Mouse (Mus musculus) lung, embryonic 15.5 days (tissue): Measurements from ENCODE around the gene Srgap2. TPM values are rescaled to one million over a fixed set of nuclear protein-coding genes. Genes with fewer than 3 reads are reported as not detected.
A peak's percentile ranks its signal among the peaks of the same experiment; 100 is the strongest.
"Not testable (repeated sequence)": the region's sequence is repeated elsewhere in the genome, so short reads cannot be mapped to it uniquely, and the experiment has no call there.

Experiments
- ATAC-seq: fragments of 200-750 bp; cut with Nextera tagmentation; 2 replicates; pipeline ENCODE4 v1.8.0; 2017; ENCODE audit warnings: moderate number of reproducible peaks, borderline replicate concordance; ENCODE audit not compliant: low FRiP score, low TSS enrichment; ENCODE audit errors: extremely low read depth
- H3K27ac ChIP-seq: fragments of 300-500 bp; sonication (generic); 2 replicates; pipeline ENCODE4 v1.5.1; 2015; ENCODE audit warnings: moderate library complexity, mild to moderate bottlenecking, inconsistent platforms
- H3K27me3 ChIP-seq: fragments of 300-500 bp; sonication (generic); 2 replicates; pipeline ENCODE4 v1.6.1; 2015; ENCODE audit warnings: inconsistent platforms
- H3K36me3 ChIP-seq: fragments of 300-500 bp; sonication (generic); 2 replicates; pipeline ENCODE4 v1.6.1; 2015; ENCODE audit warnings: inconsistent platforms
- H3K4me1 ChIP-seq: fragments of 300-500 bp; sonication (generic); 2 replicates; pipeline ENCODE4 v1.6.1; 2015; ENCODE audit warnings: inconsistent platforms
- H3K4me2 ChIP-seq: fragments of 300-500 bp; sonication (generic); 2 replicates; pipeline ENCODE4 v1.6.1; 2015; ENCODE audit warnings: inconsistent platforms, mild to moderate bottlenecking, moderate library complexity
- H3K4me3 ChIP-seq: fragments of 300-500 bp; sonication (generic); 2 replicates; pipeline ENCODE4 v1.5.1; 2015; ENCODE audit warnings: mild to moderate bottlenecking, inconsistent platforms
- H3K9ac ChIP-seq: fragments of 300-500 bp; sonication (generic); 2 replicates; pipeline ENCODE4 v1.6.1; 2015; ENCODE audit warnings: inconsistent platforms
- H3K9me3 ChIP-seq: fragments of 300-500 bp; sonication (generic); 2 replicates; pipeline ENCODE4 v1.6.1; 2016; ENCODE audit warnings: inconsistent platforms
- WGBS: fragments of 180-500 bp; shearing (Covaris S2); methylation state at CpG from one replicate; pipeline ENCODE4 v1.1.7; 2015; 5-methylcytosine and 5-hydroxymethylcytosine counted together
- polyA plus RNA-seq: library from polyadenylated mRNA; unstranded; fragments of >200 nt; fragmentation: Nextera tagmentation; extraction: Ambion mirVana; gene quantifications from 2 replicates; pipeline ENCODE4 v1.2.1, GENCODE M21; 2015

Gene Srgap2
- polyA plus RNA-seq, 1 experiment from 2014 or later: 14.1 TPM

DNA sequence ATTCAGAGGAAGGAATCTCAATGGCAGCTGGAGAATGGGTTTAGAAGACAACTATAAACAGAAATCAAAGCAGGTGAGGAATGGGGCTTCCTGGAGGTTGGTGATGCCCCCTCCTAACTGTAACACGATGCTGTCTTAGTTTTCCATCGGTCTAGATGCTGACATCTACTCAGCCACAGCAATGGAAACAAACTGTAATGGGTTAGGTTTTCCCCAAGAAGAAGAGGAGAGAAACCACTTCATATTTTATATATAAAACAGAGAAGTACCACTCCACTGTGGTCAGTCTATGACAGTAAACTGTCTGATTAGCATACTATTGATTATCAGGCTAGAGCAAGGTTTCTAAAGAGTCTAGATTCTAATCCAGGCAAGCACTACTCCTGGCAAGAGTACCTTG, 179.4 kb downstream of the Srgap2 start:
- Histone ChIP-seq H3K4me2 (no peak overlapping the region), H3K4me3 (no peak overlapping the region), H3K9ac (no peak overlapping the region), H3K9me3 (no peaks in the 10 kb centered on the region), H3K27me3 (no peaks in the 10 kb centered on the region), H3K4me1 (peaks cover 23% of the 10 kb centered on the region), H3K27ac (no peak overlapping the region), H3K36me3 (peaks cover 11% of the 10 kb centered on the region; the same call in 1 of the 2 replicates)
- ATAC-seq: no peak
- 53% methylated on average over 2 of the region's 2 CpGs for WGBS

DNA sequence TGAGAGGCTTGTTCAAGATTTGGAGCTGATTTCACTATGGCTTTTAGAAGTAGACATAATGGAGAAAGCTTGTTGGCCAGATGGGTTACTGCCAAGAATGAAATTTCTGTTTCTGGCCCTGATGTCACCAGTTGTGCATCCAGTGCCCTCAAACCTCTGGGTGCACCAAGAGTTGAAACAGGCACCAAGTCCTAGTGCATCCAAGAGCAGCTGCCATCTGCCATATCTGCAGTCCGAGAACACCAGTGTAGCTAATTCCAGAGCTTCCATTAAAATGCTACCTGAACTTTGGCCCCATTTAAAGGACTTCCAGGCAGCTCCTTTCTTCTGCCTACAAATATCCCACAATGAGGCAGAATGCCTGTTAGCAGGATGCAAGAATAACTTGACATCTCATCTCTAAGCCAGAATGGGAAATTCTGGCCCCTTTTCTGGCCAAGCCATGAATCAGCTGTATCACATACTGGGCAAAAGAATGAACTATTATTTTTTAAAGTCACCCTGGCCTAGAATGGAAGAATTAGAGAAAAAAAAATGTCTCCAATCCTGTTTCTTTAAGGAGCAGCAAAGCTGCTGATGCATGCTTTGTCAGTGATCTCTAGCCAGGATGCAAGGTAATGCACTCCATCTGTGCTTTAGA, 180.1 kb downstream of the Srgap2 start:
- no peaks in the 10 kb centered on the region for H3K9me3 ChIP-seq
- H3K4me1 ChIP-seq: peaks cover 23% of the 10 kb centered on the region
- no peak overlapping the region for H3K4me3 ChIP-seq
- no peaks in the 10 kb centered on the region for H3K27me3 ChIP-seq
- ATAC-seq: no peak
- no peak overlapping the region for H3K4me2 ChIP-seq
- WGBS: 86% methylated on average over 1 of the region's 1 CpGs
- no peak overlapping the region for H3K27ac ChIP-seq
- H3K36me3 ChIP-seq: peaks cover 11% of the 10 kb centered on the region; the same call in 1 of the 2 replicates
- H3K9ac ChIP-seq: no peak overlapping the region

DNA sequence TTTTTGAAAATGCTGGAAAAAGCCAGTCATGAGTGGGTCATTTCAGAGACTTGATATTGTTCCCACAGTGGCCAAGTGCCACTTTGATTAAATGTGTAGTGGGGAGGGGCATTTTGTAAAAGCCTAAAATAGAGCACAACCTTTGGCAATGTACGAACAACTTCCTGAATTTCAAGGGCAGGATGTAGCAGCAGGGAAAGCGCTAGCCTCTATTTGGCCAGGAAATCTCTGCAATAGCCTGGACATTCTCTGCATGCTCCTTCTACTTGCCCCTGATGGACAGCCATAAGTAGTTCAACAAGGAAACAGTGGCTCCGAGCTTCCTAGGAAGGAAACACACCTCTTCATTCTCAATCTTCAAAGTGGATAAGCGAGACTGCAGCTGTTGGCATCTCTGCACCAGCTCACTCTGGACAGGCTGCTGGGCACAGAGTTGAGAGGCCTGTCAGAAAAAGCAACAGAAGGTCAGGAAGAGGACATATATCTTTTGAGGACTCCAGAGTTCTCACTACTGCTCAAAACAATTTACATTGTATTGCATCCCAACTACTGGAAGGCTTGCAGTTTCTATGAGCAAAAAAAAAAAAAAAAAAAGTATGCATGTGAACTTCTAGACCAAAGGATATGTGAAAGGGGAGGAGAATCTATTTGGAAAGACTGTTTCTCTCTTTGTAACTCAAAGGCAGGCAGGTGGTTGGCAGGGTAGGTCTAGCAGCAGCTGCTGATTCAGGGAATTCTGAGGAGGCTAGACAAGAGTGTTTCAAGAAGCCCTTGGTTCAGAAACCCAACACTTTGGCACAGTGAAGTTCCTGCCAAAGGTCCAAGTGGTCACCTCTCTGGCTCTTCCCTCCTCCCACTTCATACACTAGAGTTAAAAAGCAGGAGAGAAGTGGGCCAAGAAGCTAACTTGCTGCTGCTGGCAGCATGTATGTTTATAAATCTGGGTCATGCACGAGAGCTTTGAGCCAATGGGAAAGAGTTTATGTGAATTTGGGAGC, 181.4 kb downstream of the Srgap2 start:
- H3K4me2 ChIP-seq: no peak overlapping the region

DNA sequence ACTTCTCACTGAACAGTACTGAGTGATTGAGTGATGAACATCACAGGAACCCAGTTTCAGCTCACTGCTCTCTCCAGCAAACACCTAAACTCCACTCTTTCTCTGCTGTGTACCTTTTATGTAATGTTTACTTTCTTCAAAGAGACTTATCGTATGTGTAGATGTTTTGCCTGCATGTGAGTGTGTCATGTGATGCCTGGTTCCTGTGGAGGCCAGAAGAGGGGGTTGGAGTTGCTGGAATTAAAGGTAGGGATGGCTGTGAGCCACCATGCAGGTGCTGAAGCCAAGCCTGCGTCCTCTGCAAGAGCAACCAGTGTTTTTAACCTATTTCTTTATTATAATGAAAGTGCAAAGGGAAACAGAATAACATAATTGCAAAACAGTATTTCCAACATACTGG, 182.5 kb downstream of the Srgap2 start:
- Histone ChIP-seq H3K36me3 (peaks cover 11% of the 10 kb centered on the region; the same call in 1 of the 2 replicates), H3K4me1 (peaks cover 23% of the 10 kb centered on the region), H3K27me3 (no peaks in the 10 kb centered on the region), H3K9ac (no peak overlapping the region), H3K4me2 (no peak overlapping the region), H3K9me3 (no peaks in the 10 kb centered on the region), H3K4me3 (no peak overlapping the region), H3K27ac (no peak overlapping the region)
- WGBS: 61% methylated on average over 2 of the region's 2 CpGs
- no peak for ATAC-seq

More for the DNA sequence above, 181.4 kb downstream of the Srgap2 start:
- Histone ChIP-seq H3K9me3 (no peaks in the 10 kb centered on the region), H3K4me3 (no peak overlapping the region), H3K9ac (no peak overlapping the region), H3K27me3 (no peaks in the 10 kb centered on the region), H3K36me3 (peaks cover 11% of the 10 kb centered on the region; the same call in 1 of the 2 replicates), H3K4me1 (peaks cover 23% of the 10 kb centered on the region), H3K27ac (peak overlapping the region; percentile 51)
- 28% methylated on average over 5 of the region's 5 CpGs for WGBS
- ATAC-seq: peak; percentile 52; the same call in 1 of the 2 replicates

DNA sequence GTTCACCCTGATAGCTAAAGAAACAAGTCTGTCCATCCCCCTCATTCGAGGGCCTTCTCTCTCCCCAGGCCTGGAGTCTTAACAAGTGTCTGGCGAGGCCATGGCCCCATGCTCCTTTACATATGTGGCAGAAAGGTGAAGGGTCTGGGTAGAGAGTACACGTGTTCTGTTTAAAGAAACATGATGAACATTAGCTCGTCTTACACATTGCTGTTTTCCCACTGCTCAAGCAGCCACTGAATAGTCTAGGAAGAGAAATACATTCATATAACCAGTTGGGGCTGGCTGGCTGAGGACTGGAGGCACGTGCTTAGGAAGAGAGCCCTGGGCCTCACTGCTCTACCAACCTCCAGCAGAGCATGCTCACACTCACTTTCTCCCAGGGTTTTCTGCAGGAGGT, 191.1 kb downstream of the Srgap2 start:
- WGBS: 45% methylated on average over 5 of the region's 5 CpGs
- no peak overlapping the region for H3K27ac ChIP-seq
- no peak for ATAC-seq

DNA sequence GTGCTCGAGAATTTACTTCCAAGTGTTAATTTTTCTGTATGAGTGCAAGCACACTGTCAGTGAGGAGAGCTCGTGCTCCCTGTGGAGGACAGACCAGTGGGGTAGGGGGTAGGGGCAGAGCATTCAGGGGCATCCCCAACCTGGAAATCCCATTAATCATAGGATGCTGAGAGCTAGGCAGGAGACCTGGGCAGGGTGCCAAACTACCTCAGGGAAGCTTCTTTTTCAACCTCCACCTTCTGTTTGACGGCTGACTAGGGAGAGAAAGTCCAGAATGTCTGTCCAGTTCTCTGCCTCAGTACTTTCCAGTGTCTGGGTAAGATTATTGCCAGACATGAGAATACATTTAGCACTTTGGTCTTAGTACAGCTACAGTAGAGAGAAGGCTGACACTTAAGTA, 191.5 kb downstream of the Srgap2 start:
- Histone ChIP-seq H3K36me3 (peaks cover 8% of the 10 kb centered on the region; the same call in 1 of the 2 replicates), H3K27ac (no peak overlapping the region)
- no peak for ATAC-seq

More for the DNA sequence above, 191.1 kb downstream of the Srgap2 start:
- Histone ChIP-seq H3K4me3 (no peak overlapping the region), H3K4me2 (no peak overlapping the region), H3K36me3 (peaks cover 8% of the 10 kb centered on the region; the same call in 1 of the 2 replicates), H3K27me3 (no peaks in the 10 kb centered on the region), H3K9me3 (no peaks in the 10 kb centered on the region), H3K9ac (no peak overlapping the region), H3K4me1 (no peaks in the 10 kb centered on the region)

DNA sequence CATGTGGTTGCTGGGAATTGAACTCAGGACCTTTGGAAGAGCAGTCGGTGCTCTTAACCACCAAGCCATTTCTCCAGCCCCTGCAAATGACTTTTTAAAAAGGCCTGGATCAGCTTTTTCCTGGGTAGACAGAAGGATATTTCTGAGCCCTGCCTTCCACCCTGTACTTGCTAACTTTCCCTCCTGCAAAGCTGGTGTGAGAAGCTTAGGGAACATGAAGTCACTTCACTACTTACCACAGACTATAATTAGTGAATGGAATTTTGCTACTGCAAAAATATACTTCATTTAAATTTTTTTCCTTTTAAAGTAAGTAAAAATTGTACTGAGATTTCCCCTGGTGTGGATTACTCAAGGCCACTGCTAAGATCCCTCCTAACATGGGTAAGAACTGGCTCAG, 196.0 kb downstream of the Srgap2 start:
- no peaks in the 10 kb centered on the region for H3K27me3 ChIP-seq
- no peak overlapping the region for H3K27ac ChIP-seq
- no peak for ATAC-seq
- no peaks in the 10 kb centered on the region for H3K9me3 ChIP-seq
- H3K4me3 ChIP-seq: no peak overlapping the region
- 91% methylated on average over 1 of the region's 1 CpGs for WGBS
- H3K36me3 ChIP-seq: peaks cover 8% of the 10 kb centered on the region
- no peaks in the 10 kb centered on the region for H3K4me1 ChIP-seq
- H3K9ac ChIP-seq: no peak overlapping the region
- no peak overlapping the region for H3K4me2 ChIP-seq

More for the DNA sequence above, 191.5 kb downstream of the Srgap2 start:
- Histone ChIP-seq H3K4me3 (no peak overlapping the region), H3K27me3 (no peaks in the 10 kb centered on the region), H3K4me1 (no peaks in the 10 kb centered on the region), H3K4me2 (no peak overlapping the region), H3K9me3 (no peaks in the 10 kb centered on the region), H3K9ac (no peak overlapping the region)
- 49% methylated on average over 3 of the region's 3 CpGs for WGBS

DNA sequence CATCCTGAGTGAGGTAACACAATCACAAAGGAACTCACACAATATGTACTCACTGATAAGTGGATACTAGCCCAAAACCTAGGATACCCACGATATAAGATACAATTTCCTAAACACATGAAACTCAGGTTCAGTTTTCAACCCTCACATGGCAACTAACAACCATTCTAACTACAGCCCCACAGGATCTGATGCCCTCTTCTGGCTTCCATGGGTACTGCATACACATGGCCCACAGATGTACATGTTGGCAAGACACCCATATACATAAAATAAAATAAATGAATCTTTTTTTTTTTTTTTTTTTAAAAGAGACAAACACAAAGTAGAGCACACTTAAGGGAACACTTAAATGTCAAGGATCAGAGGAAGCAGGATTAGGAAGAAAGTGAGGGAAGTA, 198.1 kb downstream of the Srgap2 start:
- not testable (repeated sequence) for H3K9ac ChIP-seq, ATAC-seq, H3K9me3 ChIP-seq, H3K4me2 ChIP-seq, H3K4me3 ChIP-seq, H3K4me1 ChIP-seq, H3K27ac ChIP-seq, H3K27me3 ChIP-seq
- WGBS: 100% methylated on average over 1 of the region's 1 CpGs
- peaks cover 15% of the 10 kb centered on the region for H3K36me3 ChIP-seq

DNA sequence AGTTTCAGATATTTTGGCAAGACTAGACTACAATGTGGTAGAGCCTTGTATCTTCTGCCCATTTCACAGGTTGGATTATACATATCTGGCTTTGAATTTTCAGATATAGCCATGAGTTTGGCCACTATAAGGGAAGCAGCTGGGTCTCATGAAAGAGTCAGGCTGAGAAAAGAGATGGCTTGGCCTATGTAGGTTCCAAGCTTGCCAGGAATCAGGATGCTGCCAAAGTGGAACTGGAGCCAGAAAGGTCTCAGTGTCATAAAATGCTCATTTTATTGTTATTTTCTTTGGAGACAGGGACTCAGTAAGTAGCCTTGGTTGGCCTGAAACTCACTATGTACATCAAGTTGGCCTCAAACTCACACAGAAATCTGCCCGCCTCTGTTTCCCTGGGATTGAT, 200.0 kb downstream of the Srgap2 start:
- peaks cover 13% of the 10 kb centered on the region for H3K36me3 ChIP-seq

DNA sequence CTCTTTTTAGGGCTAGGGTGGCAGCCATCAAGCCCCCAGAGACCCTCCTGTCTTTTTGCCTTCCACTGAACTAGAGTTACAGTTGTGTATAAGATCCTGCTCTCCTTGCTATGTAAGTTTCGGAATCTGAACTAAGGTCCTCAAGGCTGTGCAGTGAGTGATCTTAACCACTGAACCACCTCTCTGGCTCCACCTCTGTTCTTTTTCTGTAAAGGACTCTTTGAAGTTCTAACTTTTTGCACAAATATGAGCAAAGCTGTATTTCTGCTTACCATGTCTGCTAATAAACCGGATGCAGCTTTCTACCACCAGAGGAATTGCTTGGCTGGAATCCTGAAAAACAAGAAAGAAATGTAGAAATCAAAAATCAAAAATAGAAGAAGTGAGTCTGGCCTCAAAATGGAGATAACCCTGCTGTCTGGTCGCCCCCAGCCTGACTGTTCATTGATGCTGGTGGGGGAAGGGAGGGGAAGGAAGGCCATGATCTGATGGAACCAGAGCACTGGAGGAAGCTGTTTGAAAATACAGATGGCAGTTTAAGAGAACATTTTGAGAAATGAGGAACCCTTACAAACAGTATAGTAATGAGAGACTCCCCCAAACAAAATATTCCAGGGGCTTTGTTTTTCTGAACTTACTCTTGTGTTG, 202.2 kb downstream of the Srgap2 start:
- no peaks in the 10 kb centered on the region for H3K9me3 ChIP-seq
- no peak overlapping the region for H3K9ac ChIP-seq
- H3K4me1 ChIP-seq: no peaks in the 10 kb centered on the region
- H3K4me3 ChIP-seq: no peak overlapping the region
- H3K36me3 ChIP-seq: peaks cover 10% of the 10 kb centered on the region
- 84% methylated on average over 3 of the region's 3 CpGs for WGBS
- H3K27me3 ChIP-seq: no peaks in the 10 kb centered on the region
- no peak overlapping the region for H3K27ac ChIP-seq
- ATAC-seq: no peak
- H3K4me2 ChIP-seq: no peak overlapping the region

More for the DNA sequence above, 200.0 kb downstream of the Srgap2 start:
- H3K27me3 ChIP-seq: no peaks in the 10 kb centered on the region
- ATAC-seq: no peak
- H3K27ac ChIP-seq: no peak overlapping the region
- H3K4me3 ChIP-seq: no peak overlapping the region
- H3K9ac ChIP-seq: no peak overlapping the region
- H3K4me1 ChIP-seq: no peaks in the 10 kb centered on the region
- no peaks in the 10 kb centered on the region for H3K9me3 ChIP-seq
- 94% methylated on average over 1 of the region's 1 CpGs for WGBS
- H3K4me2 ChIP-seq: no peak overlapping the region

DNA sequence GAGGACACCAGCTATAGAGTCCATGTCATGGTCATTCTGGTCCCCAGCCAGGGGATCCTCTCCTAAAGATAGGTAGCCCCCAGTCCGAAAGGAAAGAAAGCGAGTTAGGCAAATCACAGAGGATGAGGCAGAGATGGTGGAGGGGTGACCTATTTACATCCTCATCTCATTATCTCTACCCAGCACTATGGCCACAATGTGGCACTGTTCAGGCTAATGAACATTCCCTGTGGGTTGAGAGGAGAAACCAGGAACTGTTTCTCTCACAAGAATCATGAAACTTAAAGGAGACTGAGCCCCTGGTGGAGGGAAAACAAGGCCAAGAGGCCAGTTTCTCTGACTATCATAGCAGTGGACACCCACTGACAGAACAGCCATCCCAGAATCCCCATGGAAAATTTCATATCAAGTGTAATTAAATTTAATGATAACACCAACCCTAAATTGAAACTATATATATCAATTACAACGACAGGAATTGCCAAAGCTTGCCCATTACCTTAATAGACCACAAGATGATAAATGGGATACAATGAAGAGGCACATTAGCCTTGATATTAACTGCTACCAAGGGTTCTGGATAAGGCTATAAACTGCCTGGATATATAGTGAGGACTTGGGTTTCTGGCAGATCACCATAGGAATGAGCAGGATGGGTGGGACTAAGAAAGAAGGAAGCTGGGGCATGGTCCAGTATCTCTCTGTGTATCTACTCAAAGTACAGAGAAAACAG, 207.4 kb downstream of the Srgap2 start:
- Histone ChIP-seq H3K27me3 (no peaks in the 10 kb centered on the region), H3K36me3 (peaks cover 24% of the 10 kb centered on the region; the same call in 1 of the 2 replicates), H3K9ac (no peak overlapping the region), H3K4me2 (no peak overlapping the region), H3K4me1 (no peaks in the 10 kb centered on the region), H3K27ac (no peak overlapping the region), H3K9me3 (no peaks in the 10 kb centered on the region), H3K4me3 (no peak overlapping the region)
- 86% methylated on average over 3 of the region's 3 CpGs for WGBS
- no peak for ATAC-seq
